Mouse (Mus musculus): ENCODE measurements at regions not wholly inside any gene's neighbourhood (a gene's known extent, or its start where the extent isn't known, plus 50 kb on each side); places are given as distances from the start of the nearest gene placed in this dataset.

DNA sequence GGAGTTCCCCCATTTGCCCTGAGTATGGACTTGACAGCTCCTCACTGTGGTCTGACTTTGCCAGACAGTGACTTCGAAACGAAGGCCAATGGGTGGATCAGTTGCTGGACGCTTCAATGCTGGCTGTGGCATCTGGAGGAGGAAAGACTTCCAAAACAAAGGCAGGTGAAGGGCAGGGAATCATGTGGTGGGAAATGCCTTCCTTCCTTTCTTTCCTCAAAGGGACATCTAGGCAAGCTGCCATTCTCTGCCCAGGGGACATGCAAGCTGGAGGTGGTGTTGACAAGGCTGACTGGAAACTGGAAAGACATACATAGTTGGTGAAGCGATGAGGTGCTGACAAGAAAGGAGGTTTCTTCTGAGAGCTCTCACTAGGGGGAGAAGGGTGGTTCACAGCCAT lies 74.5 kb upstream of the Serp2 start:
- DNase-seq (ENCODE audit: low spot score) = no peak

DNA sequence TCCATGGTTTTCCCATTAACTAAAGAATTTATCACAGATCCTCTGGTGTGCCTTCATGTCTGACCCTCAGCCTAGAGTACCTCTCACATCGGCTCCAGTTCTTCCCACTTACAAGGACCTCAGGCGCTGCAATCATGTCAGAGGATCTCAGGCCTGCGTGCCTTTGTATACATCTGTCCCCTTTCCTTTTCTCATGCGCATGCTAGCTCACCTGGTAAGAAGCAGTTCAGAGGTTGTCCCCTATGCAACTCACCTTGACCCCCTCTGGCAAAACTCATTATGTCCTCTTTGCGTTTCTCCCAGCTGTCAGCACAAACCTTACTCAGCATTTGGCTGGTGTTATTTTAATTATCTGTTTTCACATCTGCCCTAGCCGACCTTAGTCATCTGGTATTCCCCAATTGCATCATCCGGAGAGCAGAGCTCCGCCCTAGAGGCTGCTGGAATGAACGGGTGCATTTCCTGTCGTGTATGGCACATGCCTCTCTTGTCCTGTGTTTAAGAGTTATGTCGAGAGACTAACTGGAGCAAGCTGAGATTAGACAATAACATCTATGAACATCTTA lies 73.3 kb upstream of the Serp2 start:
- no peak for DNase-seq (ENCODE audit: low spot score)

DNA sequence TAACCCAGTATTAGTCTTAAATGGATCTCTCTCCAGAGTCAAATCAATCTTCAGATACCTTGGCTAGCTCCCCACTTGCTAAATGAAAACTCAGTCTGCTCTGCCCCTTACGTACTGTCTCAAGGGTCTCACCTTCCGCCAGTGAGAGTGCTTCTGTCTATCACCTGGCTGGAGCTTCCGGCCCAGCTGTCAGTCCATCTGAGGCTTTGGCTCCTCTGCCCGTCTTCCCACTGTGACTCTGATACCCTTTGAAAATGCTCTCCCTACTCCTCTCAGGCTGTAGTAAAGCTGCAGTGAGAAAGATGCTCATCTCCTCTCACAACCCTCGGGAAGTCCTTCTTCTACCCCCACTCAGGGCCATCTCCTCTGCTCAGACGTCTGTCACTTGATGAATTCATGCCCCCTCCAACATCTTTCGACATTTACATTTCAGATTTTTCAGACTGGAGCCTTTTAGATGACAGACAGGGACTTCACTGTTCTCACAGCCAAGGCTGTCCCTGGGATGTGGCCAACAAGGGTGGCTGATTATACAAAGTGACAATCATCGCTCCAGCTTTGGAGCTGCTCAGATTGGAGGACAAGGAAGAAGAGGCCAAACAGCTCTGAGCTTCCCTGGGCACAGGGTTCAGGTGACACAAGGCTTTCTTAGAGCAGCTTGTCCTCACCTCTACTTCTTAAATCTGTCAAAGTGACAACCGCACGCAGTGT lies 71.6 kb upstream of the Serp2 start:
- DNase-seq (ENCODE audit: low spot score) = no peak

DNA sequence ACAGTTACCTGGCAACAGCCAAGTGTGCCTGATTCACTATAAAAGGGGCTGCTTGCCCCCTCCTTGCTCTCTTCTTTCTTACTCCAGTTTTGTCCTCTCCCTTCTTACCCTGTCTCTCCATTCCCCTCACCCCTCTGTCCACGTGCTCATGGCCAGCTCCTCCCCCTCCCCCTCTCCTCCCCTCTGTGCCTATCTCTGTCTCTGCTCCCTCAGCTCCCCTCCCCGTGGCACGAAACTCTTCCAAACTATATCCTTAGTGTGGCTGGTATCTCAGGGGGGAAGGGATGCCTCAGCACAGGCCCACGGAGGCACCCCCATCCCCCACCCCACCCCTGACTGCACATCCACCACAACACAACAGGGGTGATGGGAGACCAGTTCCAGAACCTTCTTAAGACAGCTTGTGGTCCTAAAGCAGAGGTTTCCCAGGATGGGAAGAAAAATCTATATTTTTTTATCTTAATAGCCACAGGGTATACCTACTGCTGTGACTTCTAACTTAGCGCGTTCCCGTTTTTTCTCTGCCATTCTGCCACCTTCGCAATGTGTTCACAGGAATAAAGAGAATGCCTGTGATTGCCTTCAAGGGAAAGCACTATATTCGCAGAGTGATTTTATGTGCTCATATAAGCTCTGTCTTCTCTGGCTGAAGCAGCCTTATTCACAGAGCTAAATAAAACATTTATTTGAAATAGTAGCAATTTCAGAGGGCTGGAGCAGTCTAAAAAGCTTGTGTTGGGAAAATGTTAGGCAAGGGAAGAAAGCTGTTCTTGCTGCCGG lies 69.1 kb upstream of the Serp2 start:
- DNase-seq (ENCODE audit: low spot score) = no peak

DNA sequence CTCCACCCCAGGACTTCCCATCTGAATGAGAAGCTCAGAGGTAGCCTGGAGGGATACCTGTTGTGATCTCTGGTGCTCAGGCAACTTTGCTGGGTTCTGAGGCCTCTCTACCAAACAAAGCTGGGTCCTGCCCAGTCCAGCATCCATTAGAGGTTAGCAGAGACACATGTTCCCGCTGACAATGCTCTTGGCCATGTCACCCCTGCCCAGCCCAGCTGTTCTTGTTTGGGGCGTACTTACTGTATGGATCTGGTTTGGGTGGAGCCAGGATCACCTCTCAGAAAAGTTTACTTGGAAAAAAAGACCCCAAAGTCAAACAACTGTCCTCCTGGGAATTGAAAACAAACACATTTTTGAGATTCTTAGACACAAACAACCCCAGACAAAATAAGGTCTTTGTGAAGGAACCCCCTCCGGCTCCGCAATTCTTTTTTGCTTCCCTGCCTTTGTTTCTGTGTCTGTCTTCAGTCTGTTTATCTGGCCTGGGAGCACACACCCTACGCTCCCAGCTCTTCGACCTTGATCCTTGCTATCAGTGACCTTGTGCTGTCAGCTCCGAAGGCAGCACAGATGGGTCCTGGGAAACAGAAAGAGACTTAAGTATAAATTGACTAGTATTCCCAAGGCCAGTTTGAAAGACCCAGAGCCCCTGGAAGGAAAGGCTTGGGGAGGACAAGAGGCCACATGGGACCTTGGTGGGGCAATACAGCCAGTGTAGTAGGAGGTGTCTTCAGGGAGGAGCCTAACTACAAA lies 68.1 kb upstream of the Serp2 start:
- no peak for DNase-seq (ENCODE audit: low spot score)

DNA sequence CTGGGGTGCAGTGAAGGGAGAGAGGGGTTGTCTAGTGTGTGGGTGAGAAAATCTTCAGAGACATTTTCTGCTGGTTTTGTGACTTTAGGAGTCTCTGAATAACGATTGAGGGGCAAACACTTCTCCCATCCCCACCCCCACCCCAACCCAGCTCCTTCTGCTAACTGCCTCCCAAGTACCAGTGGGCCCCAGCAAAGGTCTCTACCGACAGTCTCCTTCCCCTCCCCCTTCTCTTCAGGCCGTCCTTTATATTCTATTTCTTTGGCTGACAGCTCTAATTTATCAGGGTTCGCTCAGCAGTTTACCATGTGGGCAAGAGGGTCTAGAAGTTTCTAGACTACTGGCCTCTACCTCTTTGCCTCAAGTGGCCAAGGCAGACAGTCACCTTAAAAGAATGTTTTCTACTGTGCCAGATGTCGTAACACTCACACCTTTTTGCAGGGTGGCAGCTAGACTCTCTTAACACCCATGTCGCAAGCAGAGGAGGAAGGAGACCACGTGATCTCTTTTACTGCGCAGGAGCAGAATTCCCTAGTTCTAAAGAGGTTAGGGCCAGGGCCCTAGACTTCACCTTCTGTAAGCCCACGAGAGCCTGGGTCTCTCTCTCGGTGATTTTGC lies 66.8 kb upstream of the Serp2 start:
- DNase-seq (ENCODE audit: low spot score) = peak; percentile 58

DNA sequence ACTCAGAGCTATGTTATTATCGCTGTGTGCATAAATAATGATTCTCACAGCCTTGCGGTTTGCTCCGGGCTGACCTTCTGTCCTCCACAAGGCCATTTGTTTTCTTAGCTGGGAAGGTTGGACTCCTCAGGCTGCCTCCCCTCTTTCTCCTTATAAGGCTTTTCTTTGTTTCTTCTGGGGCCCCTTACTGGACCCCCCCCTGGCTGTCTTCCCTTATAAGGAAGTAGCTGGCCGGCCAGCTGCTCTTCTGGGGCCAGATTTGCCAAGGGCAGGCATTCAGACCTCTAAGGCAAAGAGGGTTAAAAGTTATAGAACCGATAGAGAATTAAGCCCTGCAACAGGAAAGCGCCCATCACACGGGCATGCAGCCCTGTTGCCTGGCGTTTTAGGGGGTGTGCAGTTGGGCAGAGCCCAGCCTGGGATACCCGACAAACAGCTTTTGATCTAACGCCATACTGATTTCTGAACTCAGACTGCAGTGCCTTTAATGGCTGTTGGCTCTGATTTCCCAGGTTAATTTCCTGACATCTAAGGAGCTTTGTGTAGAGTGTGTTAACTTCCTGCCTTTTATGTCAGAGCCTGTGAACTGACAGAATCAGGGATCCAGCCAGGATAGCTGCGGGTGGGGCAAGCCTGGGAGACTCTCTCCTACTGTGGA lies 66.1 kb upstream of the Serp2 start:
- DNase-seq (ENCODE audit: low spot score) = peak; percentile 31

DNA sequence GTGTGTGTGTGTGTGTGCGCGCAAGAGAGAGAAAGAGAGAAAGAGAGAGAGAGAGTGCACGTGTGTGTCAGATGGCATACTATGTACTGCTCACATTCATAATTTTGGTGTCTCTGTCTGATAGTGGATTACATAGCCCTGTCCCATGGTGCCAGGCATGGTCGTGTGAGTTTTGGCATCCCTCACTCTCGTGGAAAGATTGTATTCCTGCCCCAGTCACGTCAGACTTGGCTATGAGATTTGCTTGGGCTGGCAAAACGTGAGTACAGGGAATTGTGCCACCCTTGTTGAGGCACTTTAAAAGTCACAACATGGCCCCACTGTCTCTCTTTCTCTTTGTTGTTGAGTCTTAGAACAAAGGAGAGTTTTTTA lies 62.3 kb upstream of the Serp2 start:
- no peak for DNase-seq (ENCODE audit: low spot score)

DNA sequence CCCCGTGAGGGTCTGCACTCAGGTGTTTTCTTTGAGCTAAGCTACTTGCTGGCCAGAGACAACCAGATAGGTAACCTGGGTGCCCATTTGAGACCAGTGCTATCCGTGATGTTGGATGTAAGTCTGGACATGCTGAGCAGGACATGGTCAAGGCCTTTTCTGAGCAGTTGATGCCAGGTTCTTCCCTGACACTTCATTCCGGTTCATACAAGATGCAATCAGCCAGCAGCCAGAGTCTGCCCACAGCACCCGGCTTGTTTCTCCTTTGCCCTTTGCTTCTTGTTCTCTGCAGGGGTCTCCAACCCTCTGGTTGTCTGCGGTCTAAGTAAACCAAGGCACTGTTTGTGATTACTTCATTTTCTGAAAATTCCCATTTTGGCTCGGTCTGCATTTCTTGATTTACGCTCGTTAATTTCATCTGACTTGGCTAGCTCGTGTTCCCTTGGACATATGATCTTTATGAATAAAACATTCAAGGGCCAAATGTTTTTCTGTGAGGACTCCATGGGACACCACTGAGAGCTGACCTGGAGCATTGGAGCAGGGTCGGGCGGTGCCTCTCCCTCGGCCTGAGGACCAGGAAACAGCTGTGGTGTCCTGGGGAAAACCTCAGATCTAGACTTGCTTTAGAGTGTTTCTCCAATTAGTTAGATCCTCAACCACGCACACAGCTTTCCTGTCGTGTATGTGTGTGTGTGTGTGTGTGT lies 61.8 kb upstream of the Serp2 start:
- DNase-seq (ENCODE audit: low spot score) = no peak

DNA sequence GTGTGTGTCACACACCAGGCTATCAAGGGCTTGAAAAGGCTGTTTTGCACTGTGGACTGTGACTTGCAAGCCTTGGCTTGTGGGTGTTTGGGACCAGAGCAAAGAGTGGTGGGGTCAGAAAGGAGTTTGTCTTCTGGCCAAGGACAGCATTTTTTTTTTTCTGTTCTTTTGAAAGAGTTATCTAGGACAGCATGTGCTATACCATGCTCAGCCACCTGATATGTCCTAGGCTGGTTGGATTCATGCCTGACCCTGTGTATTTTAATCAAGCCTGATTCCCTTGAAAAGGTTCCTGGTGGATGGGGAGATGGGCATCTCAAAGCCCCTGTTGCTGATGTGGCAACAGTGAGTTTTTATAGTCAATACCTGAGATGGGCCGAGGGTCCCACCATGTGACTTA lies 61.2 kb upstream of the Serp2 start:
- DNase-seq (ENCODE audit: low spot score) = no peak

DNA sequence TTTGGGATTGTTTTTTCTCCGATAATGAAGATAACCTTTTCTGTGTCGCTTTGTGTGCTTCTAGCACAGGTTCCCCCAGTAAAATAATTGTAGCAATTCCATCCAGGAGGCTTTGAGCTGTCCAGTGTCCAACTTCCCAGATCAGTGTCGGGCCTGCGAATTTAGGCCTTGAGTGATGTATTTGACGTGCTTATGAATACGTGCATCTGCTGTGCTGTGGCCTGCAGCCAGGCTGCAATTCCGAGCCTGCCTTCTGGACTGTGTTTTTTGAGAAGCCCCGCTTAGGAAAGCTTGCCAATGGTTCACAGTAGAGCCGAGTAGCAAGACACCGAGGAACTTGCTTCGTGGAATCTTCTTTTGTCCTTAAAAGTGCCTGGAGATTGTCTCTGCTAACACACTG lies 60.8 kb upstream of the Serp2 start:
- DNase-seq (ENCODE audit: low spot score) = no peak

DNA sequence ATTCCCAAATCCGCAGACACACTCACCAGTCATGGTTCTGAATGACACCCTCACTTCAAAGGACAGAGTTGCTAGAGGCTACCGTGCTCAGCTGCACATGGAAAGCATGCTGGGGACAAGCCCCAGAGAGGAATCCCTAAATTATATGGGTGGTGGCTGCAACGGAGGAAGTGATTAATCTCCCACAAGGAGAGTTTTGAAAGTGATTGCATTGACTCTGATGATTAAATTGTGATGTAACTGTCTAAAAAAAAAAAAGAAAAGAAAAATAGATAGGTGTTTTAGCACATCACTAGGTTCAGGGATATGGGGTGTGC lies 59.6 kb upstream of the Serp2 start:
- no peak for DNase-seq (ENCODE audit: low spot score)

DNA sequence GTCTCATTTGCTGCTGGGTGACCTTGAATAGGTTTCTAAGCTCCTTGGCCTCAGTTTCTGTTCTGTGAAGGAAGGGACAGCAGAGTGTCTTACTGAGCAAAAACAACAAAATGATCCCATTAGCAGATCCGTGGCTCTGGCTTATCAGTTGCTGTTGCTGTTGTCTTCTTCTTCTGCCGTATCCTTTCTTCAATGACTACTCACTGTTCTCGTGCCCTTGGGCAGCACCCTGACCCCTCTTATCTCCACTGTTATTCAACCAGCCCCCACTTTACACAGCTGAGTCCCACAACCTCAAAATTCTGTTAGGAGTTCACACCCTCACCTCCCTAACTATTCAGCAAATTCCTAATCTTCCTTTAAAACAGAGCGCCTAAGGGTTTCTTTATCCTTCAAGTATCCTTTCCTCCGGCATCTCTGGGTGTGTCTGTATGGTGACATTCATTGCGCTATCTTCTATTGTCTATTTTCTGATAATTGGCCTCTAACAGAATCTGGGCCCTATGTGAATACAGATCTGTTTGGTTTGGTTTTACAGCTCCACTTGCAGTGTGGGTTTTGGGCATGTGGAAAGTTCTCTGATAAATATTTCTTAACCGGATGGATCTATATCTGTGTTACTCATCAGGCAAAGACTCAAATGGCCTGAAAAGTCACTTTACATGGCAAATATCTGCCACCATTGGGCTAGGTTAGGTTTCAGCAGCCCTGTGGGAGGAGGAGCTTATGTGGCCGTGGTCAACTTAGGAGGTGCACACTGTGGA lies 59.1 kb upstream of the Serp2 start:
- no peak for DNase-seq (ENCODE audit: low spot score)

DNA sequence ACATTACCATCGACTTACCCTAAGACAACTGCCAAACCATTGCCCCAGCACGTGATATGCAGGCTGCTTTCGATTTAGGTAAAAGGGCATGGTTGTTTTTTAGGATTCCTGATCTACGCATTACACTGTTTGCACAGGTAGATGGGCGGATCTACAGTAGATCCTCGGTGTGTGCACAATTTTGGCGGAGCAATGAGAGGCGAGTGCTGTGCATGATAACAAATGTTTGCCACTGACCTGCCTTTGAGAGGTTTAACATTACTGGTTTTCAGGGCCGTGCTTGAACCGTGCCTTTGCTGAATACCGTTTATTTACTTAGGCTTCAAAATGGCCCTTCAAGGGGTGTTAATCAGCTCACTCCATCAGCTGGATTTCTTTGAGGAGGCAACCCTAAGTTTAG lies 58.5 kb upstream of the Serp2 start:
- no peak for DNase-seq (ENCODE audit: low spot score)

DNA sequence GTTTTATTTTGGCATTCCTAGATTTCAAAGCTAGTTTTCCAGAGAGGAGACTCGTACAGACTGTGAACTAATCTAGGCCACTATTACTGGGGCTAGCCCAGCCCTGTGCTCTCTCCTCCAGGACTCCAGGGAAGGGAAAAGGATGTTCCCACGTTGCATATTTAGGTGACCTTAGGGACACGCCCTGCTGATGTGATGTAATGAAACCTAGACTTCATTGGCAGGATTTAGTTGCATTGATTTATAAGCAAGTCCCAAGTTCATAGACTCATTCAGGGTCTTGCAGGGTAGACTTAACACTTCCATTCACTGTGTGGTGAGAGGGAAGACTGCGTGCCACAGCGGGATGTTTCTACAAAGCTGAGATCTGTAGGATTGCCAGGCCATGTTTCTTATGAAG lies 58.0 kb upstream of the Serp2 start:
- DNase-seq (ENCODE audit: low spot score) = no peak

DNA sequence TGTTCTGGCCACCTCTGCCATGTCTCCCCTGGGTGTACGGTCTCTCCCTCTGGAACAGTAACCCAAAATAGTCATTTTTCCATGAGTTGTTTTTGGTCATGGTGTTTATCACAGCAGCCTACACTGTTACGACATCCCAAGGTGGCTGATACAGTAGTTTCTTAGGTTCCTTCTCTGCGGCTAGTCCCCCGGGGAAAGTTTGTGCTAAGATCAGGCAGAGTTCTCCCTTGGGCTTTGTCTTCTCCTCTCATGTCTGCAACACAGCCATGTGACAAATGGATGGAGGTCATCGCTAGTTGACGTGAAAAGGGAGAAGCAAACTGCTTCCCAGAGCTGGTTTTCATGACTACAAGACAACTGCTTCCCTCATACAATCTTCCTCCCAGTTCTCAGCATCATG lies 56.9 kb upstream of the Serp2 start:
- no peak for DNase-seq (ENCODE audit: low spot score)

DNA sequence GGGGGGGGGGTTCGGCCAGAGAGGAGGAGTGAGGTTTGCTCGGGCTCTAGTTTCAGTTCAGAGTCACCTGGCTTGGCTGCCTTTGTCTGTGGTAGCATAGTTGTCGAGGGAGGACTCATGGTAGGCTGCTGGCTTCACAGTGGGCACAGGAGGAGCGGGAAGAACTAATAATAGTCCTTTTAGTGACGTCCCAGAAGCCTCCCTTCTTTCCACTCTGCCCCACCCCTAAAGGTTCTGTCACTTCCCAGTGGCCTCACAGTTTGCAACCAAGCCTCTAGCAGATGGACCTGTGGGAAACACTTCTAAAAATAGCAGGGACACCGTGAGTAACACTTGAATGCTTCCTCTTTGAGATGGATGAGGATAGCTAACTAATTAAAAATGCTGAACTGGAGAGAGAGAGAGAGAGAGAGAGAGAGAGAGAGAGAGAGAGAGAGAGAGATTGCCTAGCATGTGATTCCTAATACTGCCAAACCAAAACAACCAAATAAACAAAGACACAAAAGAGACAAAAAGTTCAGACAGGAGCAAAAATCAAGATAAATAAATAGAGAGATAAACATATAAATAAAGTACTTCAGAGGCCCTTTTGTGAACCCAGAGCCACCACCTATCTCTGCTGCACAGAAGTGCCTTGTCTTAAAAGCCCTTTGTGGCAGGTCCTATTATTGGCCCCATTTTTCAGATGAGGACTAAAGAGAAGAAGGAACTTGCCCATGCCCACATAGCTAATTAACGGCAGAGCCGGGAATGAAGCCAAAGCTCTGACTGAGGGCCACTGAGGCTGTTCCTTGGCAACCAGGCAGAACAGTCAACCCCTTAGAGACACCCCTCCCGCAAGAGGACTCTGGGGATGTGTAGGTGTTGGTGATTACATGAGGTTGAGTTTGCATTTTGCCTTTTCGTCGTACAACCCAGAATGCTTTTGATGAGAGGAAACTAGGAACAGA lies 54.0 kb upstream of the Serp2 start:
- DNase-seq (ENCODE audit: low spot score) = no peak
